8 mouse cellular contexts compared by ENCODE assay signal in genomic region chr3:84039646-84040475, GRCm38 (mm10). TPM values are rescaled to one million over a fixed set of nuclear protein-coding genes. Genes with fewer than 3 reads are reported as not detected.
A peak's percentile ranks its signal among the peaks of the same experiment; 100 is the strongest.
DNase-seq lines count a peak whose midpoint lies in the region; ATAC-seq and TF ChIP-seq lines count a peak whose summit lies in the region.

Gene Tmem131l, minus strand, starts transcription at chr3:84040175.

- H3K9me3 ChIP-seq in ES-Bruce4 (replicated peaks; ENCODE audit: control insufficient read depth, insufficient read depth, low read length, poor library complexity, severe bottlenecking) = 0 out of 2 replicates have a peak, but pooled peaks cover 4% of the 10 kb centered on the region
- no peaks in the 10 kb centered on the region for H3K9me3 ChIP-seq in forebrain, embryonic 12.5 days
- H3K9me3 ChIP-seq in heart, embryonic 16.5 days (replicated peaks; ENCODE audit: control insufficient read depth, low read length) = no peaks in the 10 kb centered on the region
- H3K9me3 ChIP-seq in liver, embryonic 16.5 days (replicated peaks; ENCODE audit: control insufficient read depth, low read length) = no peaks in the 10 kb centered on the region
- H3K9me3 ChIP-seq in neural tube, embryonic 13.5 days = no peaks in the 10 kb centered on the region

- no peak for TF ChIP-seq CTCF in ES-Bruce4 (IDR thresholded peaks at IDR 0.05; ENCODE audit: low read depth, low read length)
- no peak for TF ChIP-seq CTCF in testis, adult 2 months (IDR thresholded peaks at IDR 0.05; ENCODE audit: control insufficient read depth, insufficient read depth, insufficient replicate concordance, low read depth, low read length)

- peak; percentile 94 for ATAC-seq in forebrain, embryonic 12.5 days (ENCODE audit: low FRiP score)
- peak; percentile 96 for ATAC-seq in heart, embryonic 16.5 days (replicated peaks; ENCODE audit: extremely low read depth, insufficient read depth, low FRiP score)
- ATAC-seq in liver, embryonic 16.5 days (ENCODE audit: low read depth) = peak; percentile 82
- peak; percentile 95 for ATAC-seq in neural tube, embryonic 13.5 days (ENCODE audit: low read depth)

- no peaks in the 10 kb centered on the region for H3K36me3 ChIP-seq in ES-Bruce4 (ENCODE audit: control insufficient read depth, insufficient read depth, low read length, poor library complexity, severe bottlenecking)
- peaks cover 14% of the 10 kb centered on the region for H3K36me3 ChIP-seq in forebrain, embryonic 12.5 days (replicated peaks)
- H3K36me3 ChIP-seq in heart, embryonic 16.5 days (ENCODE audit: control insufficient read depth, insufficient read depth) = no peaks in the 10 kb centered on the region
- no peaks in the 10 kb centered on the region for H3K36me3 ChIP-seq in liver, embryonic 16.5 days (ENCODE audit: control insufficient read depth, insufficient read depth)
- 0 out of 2 replicates have a peak, but pooled peaks cover 3% of the 10 kb centered on the region for H3K36me3 ChIP-seq in neural tube, embryonic 13.5 days
- no peaks in the 10 kb centered on the region for H3K36me3 ChIP-seq in testis, adult 2 months (ENCODE audit: control insufficient read depth, insufficient read depth, low read length)

- peak within 1 kb of the TSS; percentile 85 for H3K4me2 ChIP-seq in forebrain, embryonic 12.5 days
- H3K4me2 ChIP-seq in heart, embryonic 16.5 days (ENCODE audit: low read depth, low read length) = peak within 1 kb of the TSS; percentile 93
- peak within 1 kb of the TSS; percentile 99 for H3K4me2 ChIP-seq in liver, embryonic 16.5 days (ENCODE audit: low read depth, low read length)
- H3K4me2 ChIP-seq in neural tube, embryonic 13.5 days = peak within 1 kb of the TSS; percentile 83

- WGBS in forebrain, embryonic 12.5 days = 1% methylated on average over 91 of the region's 100 CpGs
- WGBS in heart, embryonic 16.5 days = under 1% methylated on average over 87 of the region's 100 CpGs
- under 1% methylated on average over 85 of the region's 100 CpGs for WGBS in liver, embryonic 16.5 days (ENCODE audit: insufficient replicate concordance)
- WGBS in neural tube, embryonic 13.5 days = under 1% methylated on average over 69 of the region's 100 CpGs

- 0 out of 2 replicates have a peak, but pooled peaks have one; percentile 36 for TF ChIP-seq EP300 in ES-Bruce4 (IDR thresholded peaks at IDR 0.05; ENCODE audit: insufficient read depth, low read depth, low read length)

- no peak within 1 kb of the TSS for H3K27ac ChIP-seq in ES-Bruce4 (ENCODE audit: insufficient read depth, low read length)
- peak within 1 kb of the TSS; percentile 94 for H3K27ac ChIP-seq in forebrain, embryonic 12.5 days
- H3K27ac ChIP-seq in heart, embryonic 16.5 days (ENCODE audit: low read length) = peak within 1 kb of the TSS; percentile 89
- H3K27ac ChIP-seq in liver, embryonic 16.5 days (ENCODE audit: low read length) = peak within 1 kb of the TSS; percentile 98
- peak within 1 kb of the TSS; percentile 95 for H3K27ac ChIP-seq in neural tube, embryonic 13.5 days (replicated peaks)
- H3K27ac ChIP-seq in testis, adult 2 months (ENCODE audit: control insufficient read depth, insufficient read depth, low read depth, low read length) = peak within 1 kb of the TSS; percentile 57

- H3K4me3 ChIP-seq in ES-Bruce4 (ENCODE audit: low read depth, low read length) = peak within 1 kb of the TSS; percentile 83
- H3K4me3 ChIP-seq in forebrain, embryonic 12.5 days (replicated peaks) = peak within 1 kb of the TSS; percentile 95
- peak within 1 kb of the TSS; percentile 80 for H3K4me3 ChIP-seq in heart, embryonic 16.5 days (ENCODE audit: low read length)
- peak within 1 kb of the TSS; percentile 81 for H3K4me3 ChIP-seq in liver, embryonic 16.5 days (ENCODE audit: low read depth, low read length)
- peak within 1 kb of the TSS; percentile 89 for H3K4me3 ChIP-seq in neural tube, embryonic 13.5 days
- H3K4me3 ChIP-seq in testis, adult 2 months (ENCODE audit: control insufficient read depth, low read depth, low read length) = peak within 1 kb of the TSS; percentile 97

- H3K27me3 ChIP-seq in ES-Bruce4 (ENCODE audit: control insufficient read depth, insufficient read depth, low read length, poor library complexity, severe bottlenecking) = no peaks in the 10 kb centered on the region
- H3K27me3 ChIP-seq in forebrain, embryonic 12.5 days = 0 out of 2 replicates have a peak, but pooled peaks cover 2% of the 10 kb centered on the region
- no peaks in the 10 kb centered on the region for H3K27me3 ChIP-seq in heart, embryonic 16.5 days (ENCODE audit: control insufficient read depth, insufficient read depth, low read length)
- no peaks in the 10 kb centered on the region for H3K27me3 ChIP-seq in liver, embryonic 16.5 days (ENCODE audit: control insufficient read depth, insufficient read depth, low read depth, low read length)
- no peaks in the 10 kb centered on the region; the same call in 1 of the 2 replicates for H3K27me3 ChIP-seq in neural tube, embryonic 13.5 days
- H3K27me3 ChIP-seq in testis, adult 2 months (ENCODE audit: control insufficient read depth, insufficient read depth, low read length) = no peaks in the 10 kb centered on the region

- peak; percentile 66 for TF ChIP-seq POLR2A in ES-Bruce4 (IDR thresholded peaks at IDR 0.05; ENCODE audit: insufficient read depth, low read length)
- peak; percentile 70 for TF ChIP-seq POLR2A in testis, adult 2 months (IDR thresholded peaks at IDR 0.05; ENCODE audit: control insufficient read depth, low read depth, low read length)

- H3K9ac ChIP-seq in ES-Bruce4 (ENCODE audit: low read depth, poor library complexity, severe bottlenecking) = peak within 1 kb of the TSS; percentile 91
- H3K9ac ChIP-seq in forebrain, embryonic 12.5 days = peak within 1 kb of the TSS; percentile 98
- H3K9ac ChIP-seq in heart, embryonic 16.5 days (ENCODE audit: low read length) = peak within 1 kb of the TSS; percentile 98
- peak within 1 kb of the TSS; percentile 97 for H3K9ac ChIP-seq in liver, embryonic 16.5 days (ENCODE audit: low read depth, low read length)
- peak within 1 kb of the TSS; percentile 99 for H3K9ac ChIP-seq in neural tube, embryonic 13.5 days

- H3K4me1 ChIP-seq in ES-Bruce4 (ENCODE audit: control insufficient read depth, insufficient read depth, low read length) = no peaks in the 10 kb centered on the region
- peaks cover 37% of the 10 kb centered on the region for H3K4me1 ChIP-seq in forebrain, embryonic 12.5 days
- H3K4me1 ChIP-seq in heart, embryonic 16.5 days (ENCODE audit: control insufficient read depth, insufficient read depth, low read length) = peaks cover 13% of the 10 kb centered on the region
- H3K4me1 ChIP-seq in liver, embryonic 16.5 days (ENCODE audit: control insufficient read depth, low read depth, low read length) = peaks cover 56% of the 10 kb centered on the region
- H3K4me1 ChIP-seq in neural tube, embryonic 13.5 days (replicated peaks) = peaks cover 42% of the 10 kb centered on the region
- H3K4me1 ChIP-seq in testis, adult 2 months (ENCODE audit: control insufficient read depth, insufficient read depth, low read length) = peaks cover 13% of the 10 kb centered on the region

- peak; percentile 73 for DNase-seq in c-Kit-negative CD71-positive TER-119-positive erythroid progenitor cells, embryonic 14.5 days (ENCODE audit: low read depth, low spot score)
- peak; percentile 69 to 88 for DNase-seq in kidney, postnatal 36 days

RNA-seq across cellular contexts. Expression of gene Tmem131l, which starts in this region (rescaled TPM):
- polyA plus RNA-seq in ES-Bruce4 (2011; ENCODE audit: insufficient read depth, insufficient read length, low read depth, missing spikeins) = 42.8 and 51.5 TPM in 2 replicates
- 116 and 130 TPM in 2 replicates for polyA plus RNA-seq in forebrain, embryonic 12.5 days (2016; fragmentation: Nextera tagmentation; extraction: Ambion mirVana)
- 35.5 and 47.8 TPM in 2 replicates for polyA plus RNA-seq in heart, embryonic 16.5 days (2015; fragmentation: Nextera tagmentation; extraction: Ambion mirVana)
- 28.8 and 29.8 TPM in 2 replicates for polyA plus RNA-seq in liver, embryonic 16.5 days (2015; fragmentation: Nextera tagmentation; extraction: Ambion mirVana)
- 75.1 and 75.3 TPM in 2 replicates for polyA plus RNA-seq in neural tube, embryonic 13.5 days (2015; fragmentation: Nextera tagmentation; extraction: Ambion mirVana)
- polyA plus RNA-seq in testis, adult 2 months (2012; rRNA removed) = 58.1 and 64.6 TPM in 2 replicates
